Mouse (Mus musculus) duodenum, adult 2 months (tissue): ENCODE data around the gene Rps23. TPM values are rescaled to one million over a fixed set of nuclear protein-coding genes. Genes with fewer than 3 reads are reported as not detected.

ENCODE experiments used
- polyA plus RNA-seq: library from polyadenylated mRNA; depleted of rRNA; stranded (reverse); fragments of >200 nt; gene quantifications from 2 replicates; pipeline ENCODE4 v1.2.3, GENCODE M21; 2012; ENCODE audit warnings: low replicate concordance; rRNA removed

Gene Rps23
- 17.8 and 21.2 TPM in 2 replicates for polyA plus RNA-seq

GRCm38 (mm10) chr13:90922751-90923612, at the start of gene Rps23:
Gene Rps23 (plus strand): TSS chr13:90922958.

GRCm38 (mm10) chr13:90905176-90905575, 17.6 kb upstream of the Rps23 start, which contains the start of gene Atp6ap1l:
Gene Atp6ap1l (minus strand): TSS chr13:90905355.

Other genes starting within 250 kb of the Rps23 start
- gene Atp6ap1l, start 17.6 kb upstream of the Rps23 start, polyA plus RNA-seq: not detected in 2 replicates